Mouse (Mus musculus) bone marrow, adult 2 months (tissue): ENCODE data around the gene Chmp4b. TPM values are rescaled to one million over a fixed set of nuclear protein-coding genes. Genes with fewer than 3 reads are reported as not detected.

Source experiments
- H3K27ac ChIP-seq: fragments of 200-500 bp; 2 replicates; pipeline ENCODE4 v1.5.1; 2012; ENCODE audit warnings: low read depth, mild to moderate bottlenecking, control low read depth, inconsistent platforms, low read length; ENCODE audit not compliant: control insufficient read depth, poor library complexity, insufficient read depth
- H3K4me1 ChIP-seq: fragments of 200-500 bp; 2 replicates; pipeline ENCODE4 v1.6.1; 2011; ENCODE audit warnings: low read length; ENCODE audit not compliant: control insufficient read depth, insufficient read depth
- H3K4me3 ChIP-seq: fragments of 200-500 bp; replicated peaks from 2 replicates; pipeline ENCODE3; 2011; ENCODE audit warnings: mild to moderate bottlenecking, low read depth, low read length, control low read depth; ENCODE audit not compliant: control insufficient read depth
- CTCF ChIP-seq: fragments of 200-500 bp; IDR thresholded peaks from 2 replicates; pipeline ENCODE4 v1.5.1; 2011; ENCODE audit warnings: low read length, control low read depth; ENCODE audit not compliant: control insufficient read depth, insufficient read depth
- POLR2A ChIP-seq: fragments of 200-500 bp; IDR thresholded peaks from 2 replicates; pipeline ENCODE4 v1.6.1; 2011; ENCODE audit warnings: low read depth, mild to moderate bottlenecking, control low read depth, low read length, borderline replicate concordance; ENCODE audit not compliant: control insufficient read depth
- WGBS: fragments of 180-500 bp; shearing (Covaris S2); methylation state at CpG from one replicate; pipeline ENCODE4 v1.1.7; 2018; 5-methylcytosine and 5-hydroxymethylcytosine counted together
- polyA plus RNA-seq: library from polyadenylated mRNA; stranded (reverse); fragments of >200 nt; gene quantifications from 2 replicates; pipeline ENCODE4 v1.2.4, GENCODE M21; 2011; ENCODE audit warnings: low replicate concordance; ENCODE audit not compliant: missing spikeins, insufficient read depth, insufficient read length

The Chmp4b gene
- polyA plus RNA-seq, 1 experiment: 162 TPM

DNA sequence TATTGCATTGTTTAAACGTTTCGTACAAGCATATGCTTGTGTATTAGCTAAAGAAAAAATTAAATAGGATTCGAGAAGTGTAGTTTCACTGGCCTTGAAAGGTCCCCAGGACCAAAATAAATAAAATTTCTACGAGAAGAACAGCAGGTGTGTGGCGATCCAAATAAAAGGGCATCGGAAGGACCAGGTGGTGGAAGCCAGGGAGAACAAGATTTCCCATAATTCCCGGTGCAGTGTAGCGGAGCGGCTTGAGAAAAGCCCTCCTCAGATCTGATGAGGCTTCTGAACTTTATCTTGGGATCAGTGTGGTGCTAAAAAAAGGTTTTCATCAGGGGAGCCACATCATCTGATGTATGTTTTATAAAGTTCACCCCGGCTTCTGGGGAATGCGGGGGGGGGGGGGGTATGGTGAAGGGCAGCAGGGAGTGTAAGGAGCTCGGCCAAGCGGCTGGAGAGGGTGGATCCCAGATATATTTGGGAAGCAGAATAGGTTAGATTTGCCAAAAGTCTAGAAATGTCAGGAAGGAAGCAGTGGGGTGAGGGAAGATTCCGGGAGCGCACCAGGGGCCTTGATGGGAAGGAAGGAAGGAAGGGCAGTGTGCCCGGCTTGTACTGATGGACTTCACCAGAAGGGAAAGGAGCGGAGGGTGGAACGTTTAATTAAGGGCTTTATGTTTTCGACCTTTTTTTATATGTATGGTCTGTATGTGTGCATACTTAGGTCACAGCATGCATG, 36.5 kb upstream of the Chmp4b start:
- 59% methylated on average over 19 of the region's 19 CpGs for WGBS
- no peak overlapping the region for H3K27ac ChIP-seq
- no peak overlapping the region for H3K4me3 ChIP-seq
- TF ChIP-seq CTCF: no peak
- TF ChIP-seq POLR2A: no peak
- peaks cover 1% of the 10 kb centered on the region; the same call in 1 of the 2 replicates for H3K4me1 ChIP-seq

DNA sequence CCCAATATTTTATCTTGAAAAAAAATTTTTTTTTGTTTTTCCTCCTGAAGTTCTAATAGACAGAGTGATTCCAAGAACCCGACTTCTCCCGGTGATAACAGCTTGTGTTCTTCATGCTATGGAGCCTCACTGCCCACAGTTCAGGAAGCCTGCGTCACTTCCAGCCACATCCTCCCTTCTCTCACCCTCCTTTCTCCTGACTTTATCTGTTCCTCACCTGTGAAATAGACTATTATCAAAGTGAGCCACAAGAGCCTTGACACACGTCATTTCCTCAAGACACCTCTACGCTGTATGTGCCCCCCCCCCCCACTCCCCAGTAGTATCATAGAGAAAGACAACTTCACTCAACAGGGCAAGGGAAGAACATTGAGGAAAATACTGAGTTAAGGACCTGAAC, 35.8 kb upstream of the Chmp4b start:
- Histone ChIP-seq H3K27ac (no peak overlapping the region), H3K4me1 (peaks cover 1% of the 10 kb centered on the region; the same call in 1 of the 2 replicates), H3K4me3 (no peak overlapping the region)
- TF ChIP-seq CTCF (no peak), POLR2A (no peak)
- WGBS: 13% methylated on average over 5 of the region's 5 CpGs

DNA sequence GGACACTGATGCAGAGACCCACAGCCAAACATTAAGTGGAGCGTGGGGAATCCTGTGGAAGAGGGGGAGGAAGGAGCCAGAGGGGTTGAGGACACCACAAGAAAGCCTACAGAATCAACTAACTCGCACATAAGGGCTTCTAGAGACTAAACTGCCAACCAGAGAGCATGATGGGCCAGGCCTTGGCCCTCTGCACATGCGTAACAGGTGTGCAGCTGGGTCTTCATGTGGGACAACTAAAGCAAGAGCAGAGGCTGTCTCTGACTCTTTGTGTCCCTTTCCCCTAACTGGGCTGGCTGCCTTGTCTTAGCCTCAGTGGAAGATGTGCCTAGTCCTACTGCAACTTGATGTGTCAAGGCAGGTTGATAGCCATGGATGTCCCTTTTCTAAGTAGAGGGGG, 34.4 kb upstream of the Chmp4b start:
- Histone ChIP-seq H3K4me1 (peaks cover 1% of the 10 kb centered on the region; the same call in 1 of the 2 replicates), H3K4me3 (no peak overlapping the region), H3K27ac (no peak overlapping the region)
- no peak for TF ChIP-seq CTCF
- TF ChIP-seq POLR2A: no peak
- WGBS: 85% methylated on average over 3 of the region's 3 CpGs

- H3K4me1 ChIP-seq: no peaks in the 10 kb centered on the region
- H3K27ac ChIP-seq: no peak overlapping the region
- H3K4me3 ChIP-seq: no peak overlapping the region
- TF ChIP-seq CTCF (no peak), POLR2A (no peak)
- whole genome bisulfite sequencing: 84% methylated on average over 5 of the region's 5 CpGs
Observed at GRCm38 (mm10) chr2:154621684-154622083, 29.8 kb upstream of the Chmp4b start.

GRCm38 (mm10) chr2:154624137-154624536, 27.4 kb upstream of the Chmp4b start:
- H3K4me1 ChIP-seq: no peaks in the 10 kb centered on the region
- TF ChIP-seq POLR2A: no peak
- H3K4me3 ChIP-seq: no peak overlapping the region
- H3K27ac ChIP-seq: no peak overlapping the region

DNA sequence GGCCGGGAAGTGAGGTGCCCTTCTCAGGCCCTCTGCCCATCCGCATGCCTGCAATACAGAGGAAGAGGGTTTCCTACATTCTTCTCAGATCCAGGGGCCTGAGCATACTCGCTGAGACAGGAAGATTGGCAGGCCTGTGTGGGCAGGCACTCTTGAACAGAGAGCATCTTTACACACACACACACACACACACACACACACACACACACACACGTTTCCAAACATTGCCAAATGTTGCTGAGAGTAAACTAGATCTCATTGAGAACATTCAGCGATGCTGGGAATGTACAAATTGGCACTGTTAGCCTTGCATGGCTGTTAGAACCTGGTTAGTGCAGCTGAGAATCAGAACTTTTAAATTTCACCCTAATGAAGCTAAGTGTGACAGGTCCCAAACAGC, 21.0 kb upstream of the Chmp4b start:
- peaks cover 3% of the 10 kb centered on the region; the same call in 1 of the 2 replicates for H3K4me1 ChIP-seq
- no peak overlapping the region for H3K27ac ChIP-seq
- H3K4me3 ChIP-seq: peak overlapping the region; percentile 37
- WGBS: 80% methylated on average over 5 of the region's 5 CpGs
- no peak for TF ChIP-seq POLR2A
- TF ChIP-seq CTCF: no peak

GRCm38 (mm10) chr2:154632203-154632780, 19.2 kb upstream of the Chmp4b start:
- peak overlapping the region; percentile 52 for H3K4me3 ChIP-seq
- TF ChIP-seq CTCF: no peak
- peak; percentile 54; the same call in 1 of the 2 replicates for TF ChIP-seq POLR2A
- 59% methylated on average over 16 of the region's 16 CpGs for WGBS
- peaks cover 3% of the 10 kb centered on the region; the same call in 1 of the 2 replicates for H3K4me1 ChIP-seq
- peak overlapping the region; percentile 90 for H3K27ac ChIP-seq

DNA sequence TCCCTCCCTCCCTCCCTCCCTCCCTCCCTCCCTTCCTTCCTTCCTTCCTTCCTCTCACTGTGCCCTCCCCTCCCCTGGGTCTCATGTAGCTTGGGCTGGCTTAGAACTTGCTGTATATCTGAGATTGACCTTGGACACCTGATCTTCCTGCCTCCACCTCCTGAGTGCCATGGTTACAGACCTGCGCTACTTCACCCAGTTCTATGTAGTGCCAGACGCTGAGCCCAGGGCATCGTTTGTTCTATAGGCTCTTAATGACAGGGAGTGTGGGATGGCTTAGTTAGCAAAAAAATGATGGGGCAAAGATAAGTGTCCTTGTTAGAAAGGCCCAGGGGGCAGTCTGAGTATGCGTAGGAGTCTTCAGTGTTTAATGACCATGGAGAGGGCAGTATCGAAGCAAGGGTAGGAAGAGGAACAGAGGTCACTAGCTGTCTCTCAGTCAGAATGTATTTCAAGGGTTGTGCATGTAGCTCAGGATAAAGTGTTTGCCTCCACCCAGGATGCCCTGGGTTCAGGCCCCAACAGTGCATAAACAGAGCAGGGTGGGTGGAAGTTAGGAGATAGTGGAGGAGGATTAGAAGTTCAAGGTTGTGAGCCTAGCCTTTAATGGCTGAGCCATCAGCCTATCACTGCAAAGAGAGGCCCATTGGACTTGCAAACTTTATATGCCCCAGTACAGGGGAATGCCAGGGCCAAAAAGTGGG, 18.3 kb upstream of the Chmp4b start:
- peak overlapping the region; percentile 79 for H3K27ac ChIP-seq
- peaks cover 3% of the 10 kb centered on the region; the same call in 1 of the 2 replicates for H3K4me1 ChIP-seq
- whole genome bisulfite sequencing: 91% methylated on average over 5 of the region's 5 CpGs
- H3K4me3 ChIP-seq: peak overlapping the region; percentile 53
- TF ChIP-seq CTCF (no peak), POLR2A (no peak)
